Mouse (Mus musculus): ENCODE results near the gene Spp2. TPM values are rescaled to one million over a fixed set of nuclear protein-coding genes. Genes with fewer than 3 reads are reported as not detected.

Gene Spp2
- not detected for total RNA-seq (2022)

- DNase-seq (ENCODE audit: low spot score in 2 of 2), result no peak
Measured at GRCm38 (mm10) chr1:88406807-88407198, at the start of gene Spp2. Gene Spp2, plus strand, starts transcription at chr1:88406961.

GRCm38 (mm10) chr1:88357458-88358090, 49.2 kb upstream of the Spp2 start:
- DNase-seq (ENCODE audit: low spot score in 2 of 2), result no peak

- no peak for DNase-seq (ENCODE audit: low spot score in 2 of 2)
Measured at GRCm38 (mm10) chr1:88358102-88358654, 48.6 kb upstream of the Spp2 start.

GRCm38 (mm10) chr1:88361085-88361484, 45.7 kb upstream of the Spp2 start:
- no peak for DNase-seq (ENCODE audit: low spot score in 2 of 2)

- no peak for DNase-seq (ENCODE audit: low spot score in 2 of 2)
Measured at GRCm38 (mm10) chr1:88366881-88367644, 39.7 kb upstream of the Spp2 start.

- DNase-seq (ENCODE audit: low spot score in 2 of 2), result no peak
Measured at GRCm38 (mm10) chr1:88378446-88378845, 28.3 kb upstream of the Spp2 start.

GRCm38 (mm10) chr1:88391632-88392031, 15.1 kb upstream of the Spp2 start:
- DNase-seq (ENCODE audit: low spot score in 2 of 2), result no peak

GRCm38 (mm10) chr1:88393321-88393720, 13.4 kb upstream of the Spp2 start:
- no peak for DNase-seq (ENCODE audit: low spot score in 2 of 2)

- DNase-seq (ENCODE audit: low spot score in 2 of 2), result no peak
Measured at GRCm38 (mm10) chr1:88403378-88403777, 3.4 kb upstream of the Spp2 start.

GRCm38 (mm10) chr1:88406078-88406806, 519 bp upstream of the Spp2 start:
- no peak for DNase-seq (ENCODE audit: low spot score in 2 of 2)

- DNase-seq (ENCODE audit: low spot score in 2 of 2), result no peak
Measured at GRCm38 (mm10) chr1:88408340-88408739, 1.6 kb downstream of the Spp2 start.

- no peak for DNase-seq (ENCODE audit: low spot score in 2 of 2)
Measured at GRCm38 (mm10) chr1:88412013-88412412, 5.3 kb downstream of the Spp2 start.

GRCm38 (mm10) chr1:88418943-88419342, 12.2 kb downstream of the Spp2 start:
- DNase-seq (ENCODE audit: low spot score in 2 of 2), result no peak

- DNase-seq (ENCODE audit: low spot score in 2 of 2), result no peak
Measured at GRCm38 (mm10) chr1:88422045-88422444, 15.3 kb downstream of the Spp2 start.

GRCm38 (mm10) chr1:88422846-88423395, 16.2 kb downstream of the Spp2 start:
- DNase-seq (ENCODE audit: low spot score in 2 of 2), result no peak

GRCm38 (mm10) chr1:88424602-88425252, 18.0 kb downstream of the Spp2 start:
- peak; percentile 20 to 36 for DNase-seq (ENCODE audit: low spot score in 2 of 2)

- no peak for DNase-seq (ENCODE audit: low spot score in 2 of 2)
Measured at GRCm38 (mm10) chr1:88427987-88428741, 21.4 kb downstream of the Spp2 start.

- DNase-seq (ENCODE audit: low spot score in 2 of 2), result no peak
Measured at GRCm38 (mm10) chr1:88429413-88429812, 22.7 kb downstream of the Spp2 start.

- no peak for DNase-seq (ENCODE audit: low spot score in 2 of 2)
Measured at GRCm38 (mm10) chr1:88431262-88431661, 24.5 kb downstream of the Spp2 start.

- no peak for DNase-seq (ENCODE audit: low spot score in 2 of 2)
Measured at GRCm38 (mm10) chr1:88432601-88433000, 25.8 kb downstream of the Spp2 start.

All from gastrocnemius, adult 8-10 months (tissue).